Comparison of ENCODE assay signal across 21 mouse cellular contexts in genomic region chr1:67385377-67385776, GRCm38 (mm10).
DNase-seq lines count a peak whose midpoint lies in the region; ATAC-seq and TF ChIP-seq lines count a peak whose summit lies in the region.
"Had no signal": no experiment of that assay in that cellular context is flagged by ENCODE, and none has a peak within 500 bp of the region (broad histone marks: within the 10 kb centered on the region; RNA-seq: fewer than 3 reads in every experiment).

No protein-coding gene starts in this region.

- H3K27me3 ChIP-seq in hindbrain, embryonic 10.5 days (ENCODE audit: insufficient read depth, poor library complexity, severe bottlenecking): no peaks in the 10 kb centered on the region
- no peaks in the 10 kb centered on the region for H3K27me3 ChIP-seq in hindbrain, postnatal 0 days (ENCODE audit: insufficient read depth, low read length)
- H3K27me3 ChIP-seq in neural tube, embryonic 13.5 days: no peaks in the 10 kb centered on the region
- H3K27me3 ChIP-seq in neural tube, embryonic 15.5 days (replicated peaks): no peaks in the 10 kb centered on the region
- no peaks in the 10 kb centered on the region for H3K27me3 ChIP-seq in hindbrain, embryonic 14.5 days (ENCODE audit: control insufficient read depth, insufficient read depth, low read length)
- H3K27me3 ChIP-seq in neural tube, embryonic 14.5 days (ENCODE audit: control insufficient read depth, insufficient read depth, low read length): no peaks in the 10 kb centered on the region
- H3K27me3 ChIP-seq: embryonic facial prominence, embryonic 15.5 days; limb, embryonic 12.5 days; stomach, embryonic 15.5 days had no signal

- H3K4me2 ChIP-seq in hindbrain, postnatal 0 days (ENCODE audit: low read depth, low read length): no peak overlapping the region
- H3K4me2 ChIP-seq in neural tube, embryonic 13.5 days: no peak overlapping the region
- no peak overlapping the region for H3K4me2 ChIP-seq in neural tube, embryonic 15.5 days
- no peak overlapping the region for H3K4me2 ChIP-seq in hindbrain, embryonic 14.5 days (replicated peaks)
- no peak overlapping the region for H3K4me2 ChIP-seq in neural tube, embryonic 14.5 days (ENCODE audit: low read depth, low read length)
- H3K4me2 ChIP-seq: embryonic facial prominence, embryonic 15.5 days; limb, embryonic 12.5 days; liver, embryonic 11.5 days; stomach, embryonic 15.5 days had no signal

- H3K9ac ChIP-seq in hindbrain, postnatal 0 days (replicated peaks; ENCODE audit: low read length): no peak overlapping the region
- no peak overlapping the region for H3K9ac ChIP-seq in neural tube, embryonic 13.5 days
- no peak overlapping the region for H3K9ac ChIP-seq in neural tube, embryonic 15.5 days (replicated peaks)
- no peak overlapping the region for H3K9ac ChIP-seq in hindbrain, embryonic 14.5 days
- no peak overlapping the region for H3K9ac ChIP-seq in neural tube, embryonic 14.5 days (replicated peaks; ENCODE audit: low read depth, low read length)
- H3K9ac ChIP-seq: embryonic facial prominence, embryonic 15.5 days; limb, embryonic 12.5 days; liver, postnatal 0 days; stomach, embryonic 15.5 days had no signal

- H3K27ac ChIP-seq in hindbrain, embryonic 10.5 days: no peak overlapping the region
- no peak overlapping the region for H3K27ac ChIP-seq in hindbrain, postnatal 0 days
- H3K27ac ChIP-seq in neural tube, embryonic 13.5 days (replicated peaks): no peak overlapping the region
- no peak overlapping the region for H3K27ac ChIP-seq in neural tube, embryonic 15.5 days (replicated peaks)
- no peak overlapping the region for H3K27ac ChIP-seq in hindbrain, embryonic 14.5 days
- no peak overlapping the region for H3K27ac ChIP-seq in neural tube, embryonic 14.5 days (ENCODE audit: low read depth, low read length)
- H3K27ac ChIP-seq: embryonic facial prominence, embryonic 15.5 days; kidney, postnatal 0 days; limb, embryonic 12.5 days; macrophage; stomach, embryonic 15.5 days had no signal

- no peaks in the 10 kb centered on the region for H3K4me1 ChIP-seq in hindbrain, embryonic 10.5 days (replicated peaks)
- no peaks in the 10 kb centered on the region for H3K4me1 ChIP-seq in hindbrain, postnatal 0 days (ENCODE audit: insufficient read depth, low read length)
- peaks cover 8% of the 10 kb centered on the region; the same call in 1 of the 2 replicates for H3K4me1 ChIP-seq in neural tube, embryonic 13.5 days (replicated peaks)
- no peaks in the 10 kb centered on the region for H3K4me1 ChIP-seq in neural tube, embryonic 15.5 days
- H3K4me1 ChIP-seq in hindbrain, embryonic 14.5 days (replicated peaks; ENCODE audit: control insufficient read depth, insufficient read depth, low read length): no peaks in the 10 kb centered on the region
- H3K4me1 ChIP-seq in neural tube, embryonic 14.5 days (ENCODE audit: control insufficient read depth, insufficient read depth, low read length): no peaks in the 10 kb centered on the region; the same call in 1 of the 2 replicates
- H3K4me1 ChIP-seq: embryonic facial prominence, embryonic 15.5 days; limb, embryonic 12.5 days; stomach, embryonic 15.5 days had no signal

- no peak for ATAC-seq in hindbrain, postnatal 0 days
- peak; percentile 86 for ATAC-seq in neural tube, embryonic 13.5 days (ENCODE audit: low read depth)
- no peak for ATAC-seq in neural tube, embryonic 15.5 days (ENCODE audit: low FRiP score)
- ATAC-seq in hindbrain, embryonic 14.5 days (ENCODE audit: low FRiP score): peak; percentile 59; the same call in 1 of the 2 replicates
- ATAC-seq in neural tube, embryonic 14.5 days (ENCODE audit: low read depth): peak; percentile 60
- ATAC-seq: liver, postnatal 0 days; lung, postnatal 0 days had no signal

- H3K4me3 ChIP-seq in hindbrain, embryonic 10.5 days: no peak overlapping the region
- H3K4me3 ChIP-seq in hindbrain, postnatal 0 days (ENCODE audit: low read length): no peak overlapping the region
- H3K4me3 ChIP-seq in neural tube, embryonic 13.5 days: no peak overlapping the region
- H3K4me3 ChIP-seq in neural tube, embryonic 15.5 days (replicated peaks): no peak overlapping the region
- H3K4me3 ChIP-seq in hindbrain, embryonic 14.5 days (replicated peaks; ENCODE audit: low read length): no peak overlapping the region
- H3K4me3 ChIP-seq in neural tube, embryonic 14.5 days (ENCODE audit: low read depth, low read length): no peak overlapping the region
- H3K4me3 ChIP-seq: embryonic facial prominence, embryonic 15.5 days; limb, embryonic 12.5 days; stomach, embryonic 15.5 days had no signal

- TF ChIP-seq CTCF in hindbrain, postnatal 0 days (IDR thresholded peaks at IDR 0.05; ENCODE audit: low read depth): no peak

- DNase-seq in hindbrain, embryonic 10.5 days (ENCODE audit: low spot score): peak; percentile 2
- no peak for DNase-seq in hindbrain, postnatal 0 days (ENCODE audit: low spot score)
- no peak for DNase-seq in hindbrain, embryonic 14.5 days (ENCODE audit: low spot score)
- no peak for DNase-seq in layer of hippocampus, adult 9-10 months (ENCODE audit: low spot score)
- DNase-seq in frontal cortex, postnatal 10 days (ENCODE audit: low spot score in 2 of 2): no peak
- DNase-seq: adrenal gland, postnatal 25 days; cerebellum, adult 9-10 months; gastrocnemius, postnatal 36 days; kidney, adult 2 months; liver, postnatal 0 days; thymus, postnatal 25 days had no signal

- H3K9me3 ChIP-seq in hindbrain, embryonic 10.5 days: no peaks in the 10 kb centered on the region
- no peaks in the 10 kb centered on the region for H3K9me3 ChIP-seq in hindbrain, postnatal 0 days (ENCODE audit: low read length)
- H3K9me3 ChIP-seq in neural tube, embryonic 13.5 days: no peaks in the 10 kb centered on the region
- no peaks in the 10 kb centered on the region for H3K9me3 ChIP-seq in neural tube, embryonic 15.5 days (replicated peaks)
- no peaks in the 10 kb centered on the region for H3K9me3 ChIP-seq in hindbrain, embryonic 14.5 days (ENCODE audit: control insufficient read depth, low read length)
- no peaks in the 10 kb centered on the region for H3K9me3 ChIP-seq in neural tube, embryonic 14.5 days (ENCODE audit: control insufficient read depth, low read length)
- H3K9me3 ChIP-seq: embryonic facial prominence, embryonic 15.5 days; limb, embryonic 12.5 days; stomach, embryonic 15.5 days had no signal

- no peaks in the 10 kb centered on the region for H3K36me3 ChIP-seq in hindbrain, embryonic 10.5 days
- H3K36me3 ChIP-seq in hindbrain, postnatal 0 days (ENCODE audit: insufficient read depth, low read length): no peaks in the 10 kb centered on the region
- H3K36me3 ChIP-seq in neural tube, embryonic 13.5 days: no peaks in the 10 kb centered on the region
- no peaks in the 10 kb centered on the region for H3K36me3 ChIP-seq in neural tube, embryonic 15.5 days
- H3K36me3 ChIP-seq in hindbrain, embryonic 14.5 days (replicated peaks; ENCODE audit: control insufficient read depth, insufficient read depth): no peaks in the 10 kb centered on the region
- no peaks in the 10 kb centered on the region for H3K36me3 ChIP-seq in neural tube, embryonic 14.5 days (ENCODE audit: control insufficient read depth, insufficient read depth, low read length)
- H3K36me3 ChIP-seq: embryonic facial prominence, embryonic 15.5 days; limb, embryonic 12.5 days; stomach, embryonic 15.5 days had no signal

Comparison
In these comparisons a context has a peak if more than half of its experiments do, and no peak if none do; other contexts are left out.
1. ATAC-seq: peak in neural tube, embryonic 13.5 days (single experiment), hindbrain, embryonic 14.5 days (single experiment) and neural tube, embryonic 14.5 days (single experiment); none in hindbrain, postnatal 0 days (single experiment) and neural tube, embryonic 15.5 days (single experiment).